Mouse (Mus musculus): ENCODE measurements around the gene Znrd1. TPM values are rescaled to one million over a fixed set of nuclear protein-coding genes. Genes with fewer than 3 reads are reported as not detected.
A peak's percentile ranks its signal among the peaks of the same experiment; 100 is the strongest.

Gene Znrd1
- polyA plus RNA-seq, 1 experiment = not detected

DNA sequence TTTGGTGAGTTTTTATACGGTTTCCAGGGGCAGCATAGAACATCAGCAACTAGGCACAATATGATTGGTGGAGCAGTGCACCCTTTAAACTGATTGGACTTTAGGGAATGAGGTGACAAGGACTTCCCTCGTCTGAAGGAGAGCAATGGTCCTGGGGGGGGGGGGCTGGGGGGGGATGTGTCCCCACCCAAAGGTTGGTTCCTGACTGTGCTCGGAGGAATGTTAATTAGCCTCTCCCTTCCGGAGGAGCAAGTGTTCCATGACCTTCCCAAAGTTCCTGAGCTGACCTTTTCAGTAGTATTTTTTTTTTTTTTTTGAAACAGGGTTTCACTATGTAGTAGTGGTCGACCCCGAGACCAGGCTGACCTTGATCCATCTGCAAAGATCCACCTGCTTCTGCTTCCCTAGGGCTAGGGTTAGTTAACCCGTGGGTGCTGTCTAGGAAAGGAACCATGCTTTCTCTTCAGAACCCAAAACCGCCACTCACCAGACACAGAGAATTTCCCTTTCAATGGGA, 15.0 kb upstream of the Znrd1 start:
- Histone ChIP-seq H3K27ac (ENCODE audit: insufficient read depth, low read depth, low read length) (no peak overlapping the region), H3K4me3 (ENCODE audit: insufficient read depth, low read depth, low read length) (no peak overlapping the region), H3K4me1 (ENCODE audit: control insufficient read depth, insufficient read depth, low read length) (no peaks in the 10 kb centered on the region)
- TF ChIP-seq POLR2A (IDR thresholded peaks at IDR 0.05; ENCODE audit: insufficient read depth, low read depth, low read length) (no peak), CTCF (IDR thresholded peaks at IDR 0.05; ENCODE audit: insufficient read depth, low read depth, low read length) (no peak)
- 68% methylated on average over 8 of the region's 8 CpGs for WGBS

- H3K27ac ChIP-seq (ENCODE audit: insufficient read depth, low read depth, low read length) = no peak overlapping the region
- 84% methylated on average over 3 of the region's 3 CpGs for WGBS
- H3K4me1 ChIP-seq (ENCODE audit: control insufficient read depth, insufficient read depth, low read length) = no peaks in the 10 kb centered on the region
- H3K4me3 ChIP-seq (ENCODE audit: insufficient read depth, low read depth, low read length) = no peak overlapping the region
- TF ChIP-seq CTCF (IDR thresholded peaks at IDR 0.05; ENCODE audit: insufficient read depth, low read depth, low read length) (no peak), POLR2A (IDR thresholded peaks at IDR 0.05; ENCODE audit: insufficient read depth, low read depth, low read length) (no peak)
Observed at GRCm38 (mm10) chr17:36972791-36973190, 14.4 kb upstream of the Znrd1 start.

- Histone ChIP-seq H3K4me3 (ENCODE audit: insufficient read depth, low read depth, low read length) (no peak overlapping the region), H3K27ac (ENCODE audit: insufficient read depth, low read depth, low read length) (no peak overlapping the region), H3K4me1 (ENCODE audit: control insufficient read depth, insufficient read depth, low read length) (no peaks in the 10 kb centered on the region)
- TF ChIP-seq POLR2A (IDR thresholded peaks at IDR 0.05; ENCODE audit: insufficient read depth, low read depth, low read length) = no peak
- no peak for TF ChIP-seq CTCF (IDR thresholded peaks at IDR 0.05; ENCODE audit: insufficient read depth, low read depth, low read length)
- 88% methylated on average over 6 of the region's 6 CpGs for WGBS
Observed at GRCm38 (mm10) chr17:36971172-36971850, 13.0 kb upstream of the Znrd1 start.

DNA sequence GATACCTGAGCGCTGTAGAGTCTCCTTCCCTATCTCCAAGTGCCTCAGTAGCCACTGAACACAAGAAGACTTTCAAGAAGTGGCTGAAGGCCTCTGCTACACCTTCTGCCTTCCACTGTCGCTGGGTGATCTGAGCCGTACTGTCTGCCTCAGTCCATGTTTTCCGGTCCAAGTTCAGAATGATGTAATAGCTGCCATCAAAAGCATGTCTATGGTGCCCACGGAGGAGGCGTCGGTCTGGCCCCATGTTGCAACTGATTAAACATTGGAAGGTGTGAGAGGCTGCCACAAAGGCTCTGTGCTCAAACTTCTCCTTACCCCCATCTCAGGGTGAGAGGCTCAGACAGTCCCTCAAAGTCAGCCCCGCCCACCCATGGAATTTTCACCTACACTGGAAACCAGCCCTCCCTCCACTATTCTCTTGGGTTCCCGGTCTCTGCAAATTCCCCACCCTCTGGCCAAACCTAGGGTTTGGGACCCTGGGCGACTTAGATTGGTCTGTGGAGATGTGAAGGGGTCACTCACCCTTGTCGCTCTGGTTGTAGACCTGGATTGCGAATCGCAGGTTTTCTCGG, 12.0 kb upstream of the Znrd1 start:
- TF ChIP-seq POLR2A (IDR thresholded peaks at IDR 0.05; ENCODE audit: insufficient read depth, low read depth, low read length) (no peak), CTCF (IDR thresholded peaks at IDR 0.05; ENCODE audit: insufficient read depth, low read depth, low read length) (no peak)
- Histone ChIP-seq H3K4me1 (ENCODE audit: control insufficient read depth, insufficient read depth, low read length) (no peaks in the 10 kb centered on the region), H3K27ac (ENCODE audit: insufficient read depth, low read depth, low read length) (no peak overlapping the region), H3K4me3 (ENCODE audit: insufficient read depth, low read depth, low read length) (no peak overlapping the region)
- 85% methylated on average over 14 of the region's 14 CpGs for WGBS

GRCm38 (mm10) chr17:36966875-36967274, 8.5 kb upstream of the Znrd1 start:
- Histone ChIP-seq H3K4me3 (ENCODE audit: insufficient read depth, low read depth, low read length) (no peak overlapping the region), H3K4me1 (ENCODE audit: control insufficient read depth, insufficient read depth, low read length) (no peaks in the 10 kb centered on the region), H3K27ac (ENCODE audit: insufficient read depth, low read depth, low read length) (no peak overlapping the region)
- TF ChIP-seq POLR2A (IDR thresholded peaks at IDR 0.05; ENCODE audit: insufficient read depth, low read depth, low read length) (no peak), CTCF (IDR thresholded peaks at IDR 0.05; ENCODE audit: insufficient read depth, low read depth, low read length) (no peak)
- WGBS = 79% methylated on average over 1 of the region's 1 CpGs

- WGBS = 76% methylated on average over 1 of the region's 1 CpGs
- Histone ChIP-seq H3K4me1 (ENCODE audit: control insufficient read depth, insufficient read depth, low read length) (peaks cover 4% of the 10 kb centered on the region; the same call in 1 of the 2 replicates), H3K27ac (ENCODE audit: insufficient read depth, low read depth, low read length) (no peak overlapping the region), H3K4me3 (ENCODE audit: insufficient read depth, low read depth, low read length) (no peak overlapping the region)
- TF ChIP-seq POLR2A (IDR thresholded peaks at IDR 0.05; ENCODE audit: insufficient read depth, low read depth, low read length) (no peak), CTCF (IDR thresholded peaks at IDR 0.05; ENCODE audit: insufficient read depth, low read depth, low read length) (no peak)
Observed at GRCm38 (mm10) chr17:36961125-36961524, 2.8 kb upstream of the Znrd1 start.

GRCm38 (mm10) chr17:36958884-36959283, 525 bp upstream of the Znrd1 start:
- H3K4me1 ChIP-seq (ENCODE audit: control insufficient read depth, insufficient read depth, low read length) = peaks cover 4% of the 10 kb centered on the region; the same call in 1 of the 2 replicates
- whole genome bisulfite sequencing = 6% methylated on average over 12 of the region's 12 CpGs
- 0 out of 2 replicates have a peak overlapping the region, but pooled peaks have one; percentile 37 for H3K27ac ChIP-seq (ENCODE audit: insufficient read depth, low read depth, low read length)
- peak overlapping the region; percentile 88 for H3K4me3 ChIP-seq (ENCODE audit: insufficient read depth, low read depth, low read length)
- no peak for TF ChIP-seq CTCF (IDR thresholded peaks at IDR 0.05; ENCODE audit: insufficient read depth, low read depth, low read length)
- no peak for TF ChIP-seq POLR2A (IDR thresholded peaks at IDR 0.05; ENCODE audit: insufficient read depth, low read depth, low read length)

GRCm38 (mm10) chr17:36953062-36953461, 5.3 kb downstream of the Znrd1 start:
- no peak overlapping the region for H3K27ac ChIP-seq (ENCODE audit: insufficient read depth, low read depth, low read length)
- WGBS = 100% methylated on average over 1 of the region's 1 CpGs
- no peak overlapping the region for H3K4me3 ChIP-seq (ENCODE audit: insufficient read depth, low read depth, low read length)
- H3K4me1 ChIP-seq (ENCODE audit: control insufficient read depth, insufficient read depth, low read length) = peaks cover 7% of the 10 kb centered on the region; the same call in 1 of the 2 replicates
- TF ChIP-seq POLR2A (IDR thresholded peaks at IDR 0.05; ENCODE audit: insufficient read depth, low read depth, low read length) (no peak), CTCF (IDR thresholded peaks at IDR 0.05; ENCODE audit: insufficient read depth, low read depth, low read length) (no peak)

DNA sequence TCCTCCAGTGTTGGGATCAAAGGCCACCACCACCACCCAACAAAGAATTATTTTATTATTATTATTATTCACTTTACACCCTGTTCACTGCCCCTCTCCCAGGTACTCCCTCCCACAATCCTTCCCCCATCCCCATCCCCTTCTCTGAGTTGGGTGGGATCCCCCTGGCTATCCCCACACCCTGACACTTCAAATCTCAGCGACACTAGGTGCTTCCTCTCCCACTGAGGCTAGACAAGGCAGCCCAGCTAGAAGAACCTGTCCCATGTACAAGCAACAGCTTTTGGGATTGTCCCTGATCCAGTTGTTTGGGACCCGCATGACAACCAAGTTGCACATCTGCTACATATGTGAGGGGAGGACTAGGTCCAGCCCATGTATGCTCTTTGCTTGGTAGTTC, 5.7 kb downstream of the Znrd1 start:
- WGBS = 92% methylated on average over 2 of the region's 2 CpGs
- TF ChIP-seq CTCF (IDR thresholded peaks at IDR 0.05; ENCODE audit: insufficient read depth, low read depth, low read length) (no peak), POLR2A (IDR thresholded peaks at IDR 0.05; ENCODE audit: insufficient read depth, low read depth, low read length) (no peak)
- H3K27ac ChIP-seq (ENCODE audit: insufficient read depth, low read depth, low read length) = no peak overlapping the region
- H3K4me3 ChIP-seq (ENCODE audit: insufficient read depth, low read depth, low read length) = no peak overlapping the region
- H3K4me1 ChIP-seq (ENCODE audit: control insufficient read depth, insufficient read depth, low read length) = peaks cover 7% of the 10 kb centered on the region; the same call in 1 of the 2 replicates
